Mouse (Mus musculus) heart, postnatal 0 days (tissue): Measurements from ENCODE around the gene Gtf3a.

Experiments
- CTCF ChIP-seq: IDR thresholded peaks from 2 replicates; pipeline ENCODE4 v1.5.1; 2016; ENCODE audit warnings: antibody characterized with exemption, control low read depth, low read depth
- EP300 ChIP-seq: IDR thresholded peaks from 2 replicates; pipeline ENCODE4 v1.6.1; 2016; ENCODE audit warnings: antibody characterized with exemption, low read depth

- TF ChIP-seq CTCF (no peak), EP300 (no peak)
These were observed 23.5 kb downstream of the Gtf3a start for GRCm38 (mm10) chr5:146971776-146972561.
